Mouse (Mus musculus) fat pad, adult 2 months (tissue): ENCODE measurements around the gene Mrgprf.

Experiments used
- DNase-seq: peaks from one replicate; pipeline ENCODE4 v3.0.0-alpha.2; 2011; ENCODE audit warnings: low read depth, low spot score; ENCODE audit errors: extremely low read depth

Mrgprf gene

GRCm38 (mm10) chr7:145300321-145301007, at the start of gene Mrgprf:
Gene Mrgprf, plus strand, starts transcription at chr7:145300828.
- no peak for DNase-seq

- DNase-seq, result no peak
These were observed 47.7 kb upstream of the Mrgprf start for GRCm38 (mm10) chr7:145252715-145253476.

- DNase-seq, result no peak
These were observed 46.5 kb upstream of the Mrgprf start for GRCm38 (mm10) chr7:145253986-145254630.

- no peak for DNase-seq
These were observed 44.5 kb upstream of the Mrgprf start for GRCm38 (mm10) chr7:145256092-145256491.

DNA sequence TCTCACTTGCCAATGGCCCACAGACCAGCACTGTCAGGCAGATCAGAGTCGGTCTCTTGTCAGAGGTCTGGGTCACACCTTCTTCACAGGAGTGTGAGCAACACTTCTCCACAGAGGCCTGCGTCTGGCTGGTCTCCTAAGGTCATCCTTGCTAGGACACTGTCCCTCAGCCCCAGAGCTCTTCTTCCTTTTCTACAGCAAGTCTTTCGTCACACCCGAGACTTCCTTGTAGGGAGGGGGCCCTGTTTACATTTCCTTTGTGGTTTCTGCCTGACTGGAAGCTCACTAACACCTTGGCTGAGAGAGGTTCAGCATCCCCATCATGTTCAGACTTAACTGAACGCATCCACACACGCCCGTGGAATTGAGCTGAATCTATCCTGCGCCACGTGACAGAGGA, 36.4 kb upstream of the Mrgprf start:
- no peak for DNase-seq

- no peak for DNase-seq
These were observed 34.6 kb upstream of the Mrgprf start for GRCm38 (mm10) chr7:145266011-145266410.

DNA sequence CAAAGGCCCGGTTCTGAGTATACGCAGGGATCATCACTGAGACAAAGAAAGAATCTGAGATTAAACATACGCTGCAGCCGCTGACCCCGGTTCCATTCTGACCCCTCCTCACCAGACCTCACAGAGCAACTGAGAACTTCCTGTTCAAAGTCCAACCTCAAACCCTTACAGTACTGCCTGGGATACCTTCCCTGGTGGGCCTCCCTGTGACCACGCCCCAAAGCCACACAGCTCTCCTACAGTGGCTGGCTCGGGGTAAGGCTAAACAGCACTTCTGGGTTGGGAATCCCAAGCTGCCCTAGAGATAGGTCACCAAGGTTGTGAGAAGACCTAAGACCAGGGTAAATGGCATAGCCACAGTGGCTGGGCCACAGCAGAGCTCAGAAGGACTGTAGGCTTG, 31.7 kb upstream of the Mrgprf start:
- DNase-seq, result no peak

DNA sequence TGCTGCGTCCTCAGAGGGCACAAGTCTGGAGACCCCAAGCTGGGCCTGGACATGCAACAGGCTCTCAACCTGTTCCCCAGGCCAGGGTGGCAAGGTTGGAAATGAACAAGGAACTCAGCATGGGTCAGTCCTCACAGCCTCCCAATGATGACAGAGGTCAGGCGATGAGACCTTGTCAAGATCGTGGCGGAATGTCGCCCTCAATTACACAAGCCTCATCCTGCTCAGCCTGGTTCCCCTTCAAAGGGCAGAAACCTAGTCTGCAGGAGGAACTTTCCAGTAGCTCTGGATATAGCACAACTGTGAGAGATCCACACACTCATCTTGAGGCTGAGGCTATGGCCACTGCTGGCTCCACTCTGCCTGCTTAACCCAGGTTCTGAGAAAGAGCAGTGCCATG, 29.7 kb upstream of the Mrgprf start:
- no peak for DNase-seq

DNA sequence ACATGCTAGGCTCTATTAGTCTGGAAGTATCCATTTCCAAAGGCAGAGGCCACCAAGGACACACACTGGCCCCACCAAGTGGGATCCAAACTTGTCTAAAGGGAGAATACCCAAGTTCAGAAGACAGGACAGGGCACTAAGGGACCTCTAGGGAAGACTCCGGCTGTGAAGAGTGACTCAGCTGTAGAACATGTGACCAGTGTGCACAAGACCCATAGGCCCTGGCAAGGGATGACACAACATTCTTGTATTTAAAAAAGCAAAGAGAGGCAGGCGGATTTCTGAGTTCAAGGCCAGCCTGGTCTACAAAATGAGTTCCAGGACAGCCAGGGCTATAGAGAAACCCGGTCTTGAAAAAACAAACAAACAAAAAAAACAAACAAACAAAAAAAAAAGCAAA, 25.1 kb upstream of the Mrgprf start:
- DNase-seq, result no peak

DNA sequence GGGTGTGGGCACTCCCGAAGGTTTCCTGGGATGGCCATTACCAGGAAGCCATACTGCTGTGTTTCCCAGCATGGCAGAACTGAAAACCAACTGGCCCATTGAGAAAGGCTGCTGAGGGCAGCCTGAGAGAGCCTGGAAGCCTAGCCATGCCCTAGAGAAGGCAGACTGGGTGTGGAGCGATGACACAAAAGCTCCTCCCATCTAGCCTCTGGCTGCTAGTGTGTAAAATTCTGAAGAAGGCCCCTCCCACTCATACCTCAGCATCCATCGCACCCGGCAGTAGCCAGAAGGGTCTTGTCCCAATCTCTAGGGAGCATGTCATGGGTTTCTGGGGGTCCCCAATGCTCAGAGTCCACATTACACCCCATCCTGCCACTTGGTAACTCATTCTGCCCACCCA, 19.2 kb upstream of the Mrgprf start:
- no peak for DNase-seq

DNA sequence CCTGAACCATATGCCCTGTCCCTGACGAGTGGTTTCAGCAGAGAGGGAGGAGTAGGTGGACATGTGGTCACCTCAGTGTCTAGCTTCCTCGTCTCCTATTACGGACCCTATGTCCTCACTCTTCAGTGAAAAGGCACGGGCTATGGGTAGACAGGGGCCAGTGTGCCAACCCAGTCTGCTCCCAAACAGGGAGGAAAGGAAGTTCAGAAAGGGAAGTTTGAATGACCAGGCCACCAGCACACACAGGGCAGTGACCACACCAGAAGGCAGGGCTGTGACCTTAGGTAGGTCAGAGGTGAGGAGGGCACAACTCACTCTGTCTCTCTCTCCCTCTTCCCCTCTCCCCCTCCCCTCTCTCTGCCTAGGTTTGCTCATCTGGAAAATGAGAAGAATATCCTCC, 17.6 kb upstream of the Mrgprf start:
- no peak for DNase-seq

- peak; percentile 39 for DNase-seq
These were observed 17.0 kb upstream of the Mrgprf start, which contains the start of gene Tpcn2 for GRCm38 (mm10) chr7:145283487-145284187. Gene Tpcn2, minus strand, starts transcription at chr7:145284011.

GRCm38 (mm10) chr7:145284293-145284692, 16.3 kb upstream of the Mrgprf start:
- DNase-seq, result no peak

DNA sequence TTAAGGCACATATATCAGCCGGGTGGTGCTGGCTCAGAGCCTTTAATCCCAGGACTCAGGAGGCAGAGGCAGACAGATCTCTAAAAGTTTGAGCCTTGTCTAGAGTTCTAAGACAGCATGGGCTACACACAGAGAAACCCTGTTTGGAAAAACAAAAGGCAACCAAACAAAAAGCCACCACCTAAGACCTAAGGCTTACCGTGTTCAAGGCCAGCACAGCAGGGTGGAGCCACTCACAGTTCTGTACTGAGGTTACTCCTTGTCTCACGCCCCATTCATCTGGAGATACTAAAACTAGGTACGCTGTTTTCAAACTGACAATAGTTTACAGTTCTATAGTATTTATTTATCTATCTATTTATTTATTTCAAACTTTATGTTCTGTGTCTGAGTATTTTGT, 15.2 kb upstream of the Mrgprf start:
- DNase-seq, result no peak

DNA sequence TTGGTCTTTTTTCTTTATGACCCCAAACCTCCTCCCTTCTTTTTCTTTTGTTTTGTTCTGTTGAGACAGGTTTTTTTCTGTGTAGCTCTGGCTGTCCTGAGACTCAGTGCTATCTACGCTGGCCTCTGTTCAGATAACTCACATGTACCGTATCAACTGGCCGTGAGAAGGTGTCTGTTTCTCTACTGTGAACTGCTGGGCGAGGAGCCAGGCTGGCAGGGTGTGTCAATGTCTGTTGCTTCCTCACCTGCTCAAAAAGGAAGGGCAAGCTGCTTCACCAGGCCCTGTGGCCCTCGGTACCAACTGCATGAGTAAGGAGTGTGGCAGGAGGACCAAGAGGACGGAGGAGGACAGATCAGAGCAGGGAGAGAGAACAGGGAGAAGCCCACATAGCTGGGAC, 13.2 kb upstream of the Mrgprf start:
- no peak for DNase-seq

GRCm38 (mm10) chr7:145289302-145289701, 11.3 kb upstream of the Mrgprf start:
- no peak for DNase-seq

- DNase-seq, result no peak
These were observed 8.8 kb upstream of the Mrgprf start for GRCm38 (mm10) chr7:145291847-145292246.

DNA sequence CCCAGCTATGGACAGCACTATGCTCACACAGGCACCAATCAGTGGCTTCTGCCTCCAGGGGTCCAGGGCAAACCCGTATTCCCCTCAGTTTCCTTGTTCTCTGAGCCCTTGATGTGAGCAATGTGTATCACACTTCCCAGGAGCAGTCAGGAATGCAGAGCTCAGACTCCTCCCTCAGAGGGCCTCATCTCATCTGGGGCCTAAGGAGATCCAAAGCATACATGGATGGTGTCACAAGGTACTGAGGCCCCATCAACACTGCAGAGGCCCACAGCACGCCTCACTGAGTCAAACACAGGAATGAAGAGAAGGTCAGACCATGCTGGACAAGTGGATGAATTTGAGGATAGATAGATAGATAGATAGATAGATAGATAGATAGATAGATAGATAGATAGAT, 7.9 kb upstream of the Mrgprf start:
- DNase-seq, result no peak

GRCm38 (mm10) chr7:145293859-145294258, 6.8 kb upstream of the Mrgprf start:
- DNase-seq, result no peak

GRCm38 (mm10) chr7:145298666-145299490, 1.8 kb upstream of the Mrgprf start:
- no peak for DNase-seq
